Mouse (Mus musculus): ENCODE measurements around the gene 4930451I11Rik.

- TF ChIP-seq POLR2A (IDR thresholded peaks at IDR 0.05; ENCODE audit: borderline replicate concordance, extremely low read depth, insufficient read depth, insufficient read length, poor library complexity, severe bottlenecking) (no peak), CTCF (IDR thresholded peaks at IDR 0.05; ENCODE audit: borderline replicate concordance, extremely low read depth, insufficient read depth, insufficient read length) (no peak)
Measured at GRCm38 (mm10) chr7:126801057-126801422, 30.4 kb downstream of the 4930451I11Rik start.

Measured in brain, embryonic 14.5 days (tissue).